Mouse (Mus musculus): ENCODE measurements at regions not wholly inside any gene's neighbourhood (a gene's known extent, or its start where the extent isn't known, plus 50 kb on each side); places are given as distances from the start of the nearest gene placed in this dataset.
A peak's percentile ranks its signal among the peaks of the same experiment; 100 is the strongest.

GRCm38 (mm10) chr3:120123155-120123554 is 338.9 kb upstream of the Ptbp2 start:
- DNase-seq (ENCODE audit: low spot score in 2 of 2), result no peak

DNA sequence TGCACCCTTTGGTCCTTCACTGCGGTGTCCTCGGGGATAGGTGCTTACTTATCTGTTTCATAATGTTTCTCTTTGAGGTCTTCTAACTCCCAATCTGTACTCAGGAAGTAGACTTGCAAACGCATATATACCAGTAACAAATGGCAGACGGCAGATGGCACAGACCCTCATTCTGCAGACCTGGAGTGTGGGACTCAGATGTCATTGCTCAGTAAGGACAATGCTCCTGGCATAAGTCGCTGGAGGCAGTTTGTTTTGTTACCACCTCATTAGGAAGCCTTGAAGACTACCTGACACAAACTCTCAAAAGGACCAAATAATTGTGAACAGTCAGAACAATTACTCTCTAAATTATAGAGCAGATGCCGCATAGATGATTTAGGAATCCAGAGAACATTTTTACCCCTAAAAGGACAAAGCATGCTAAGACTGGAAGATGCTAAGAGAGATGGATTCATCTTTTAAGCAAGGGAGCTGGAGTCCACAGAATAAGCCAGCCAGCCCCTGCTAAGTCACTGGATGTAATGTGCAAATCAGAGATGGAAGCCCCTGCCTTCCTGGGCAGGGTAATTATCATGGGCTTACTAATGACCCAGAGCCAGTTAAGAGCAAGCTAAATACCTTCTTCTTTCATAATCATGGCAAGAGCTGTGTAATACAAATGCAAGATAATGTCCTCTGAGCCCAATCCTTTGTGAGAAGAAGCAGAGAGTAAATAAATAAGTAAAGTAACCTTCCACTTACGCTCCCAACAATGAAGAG is 299.1 kb upstream of the Ptbp2 start:
- DNase-seq (ENCODE audit: low spot score in 2 of 2), result no peak

- no peak for DNase-seq (ENCODE audit: low spot score in 2 of 2)
Observed at GRCm38 (mm10) chr3:120073528-120073927, 289.3 kb upstream of the Ptbp2 start.

DNA sequence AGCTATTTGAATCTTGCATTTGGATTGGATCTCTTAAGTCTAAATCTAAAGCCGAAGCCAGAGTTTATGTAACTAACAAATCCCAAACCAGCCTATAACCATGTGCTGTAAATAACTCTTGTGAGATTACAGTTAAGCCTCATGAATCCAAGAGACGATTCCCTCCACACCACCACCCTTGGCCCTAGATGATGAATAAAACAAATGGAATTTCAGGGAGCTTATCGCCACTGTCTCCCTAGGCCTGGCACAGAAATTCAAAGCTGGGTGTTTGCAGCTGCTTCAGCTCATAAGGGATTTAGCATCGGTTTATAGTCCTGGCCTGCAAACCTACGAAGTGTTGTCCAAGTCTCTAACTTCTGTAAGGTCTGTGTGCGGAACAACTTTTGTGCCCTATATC is 281.4 kb upstream of the Ptbp2 start:
- DNase-seq (ENCODE audit: low spot score in 2 of 2), result no peak

- no peak for DNase-seq (ENCODE audit: low spot score in 2 of 2)
Observed at GRCm38 (mm10) chr3:120064854-120065480, 280.7 kb upstream of the Ptbp2 start.

DNA sequence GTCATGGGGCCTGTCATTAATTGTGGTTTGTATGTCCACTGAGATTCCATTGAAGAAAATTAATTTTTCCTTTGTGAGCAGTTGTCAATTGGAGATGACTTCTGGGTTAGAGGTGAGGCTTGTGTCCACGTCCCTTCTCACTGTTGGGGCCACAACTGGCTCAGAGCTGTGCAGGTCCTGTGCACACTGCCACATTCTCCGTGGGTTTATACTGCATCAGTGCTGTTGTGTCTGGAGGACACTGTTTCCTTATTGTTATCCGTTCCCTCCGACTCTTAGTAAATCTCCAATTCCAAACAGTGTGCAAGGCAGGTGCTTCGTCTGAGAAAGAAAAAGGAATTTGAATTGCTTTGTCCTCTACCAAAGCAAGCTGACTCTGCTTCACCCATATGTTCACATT is 278.0 kb upstream of the Ptbp2 start:
- no peak for DNase-seq (ENCODE audit: low spot score in 2 of 2)

GRCm38 (mm10) chr3:120059959-120060358 is 275.7 kb upstream of the Ptbp2 start:
- DNase-seq (ENCODE audit: low spot score in 2 of 2), result no peak

- no peak for DNase-seq (ENCODE audit: low spot score in 2 of 2)
Observed at GRCm38 (mm10) chr3:120055216-120056154, 271.2 kb upstream of the Ptbp2 start.

DNA sequence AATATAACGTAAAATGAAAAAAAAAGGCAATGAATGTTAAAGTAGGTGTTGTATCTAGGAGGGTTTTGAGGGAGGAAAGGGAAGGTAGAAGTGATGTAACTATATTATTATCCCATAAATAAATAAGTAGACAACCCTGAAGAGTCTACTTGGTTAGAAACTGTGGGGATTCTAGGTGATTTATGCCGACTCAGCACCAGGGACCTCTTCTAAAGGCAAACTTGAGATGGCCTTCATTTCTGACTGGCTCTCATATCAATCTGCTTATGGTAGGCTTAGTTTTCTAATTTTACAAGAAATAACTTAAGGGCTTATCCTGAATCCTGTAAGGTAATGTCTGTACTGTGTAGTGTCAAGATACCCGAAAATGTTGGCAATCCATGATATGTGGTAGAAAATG is 263.0 kb upstream of the Ptbp2 start:
- no peak for DNase-seq (ENCODE audit: low spot score in 2 of 2)

DNA sequence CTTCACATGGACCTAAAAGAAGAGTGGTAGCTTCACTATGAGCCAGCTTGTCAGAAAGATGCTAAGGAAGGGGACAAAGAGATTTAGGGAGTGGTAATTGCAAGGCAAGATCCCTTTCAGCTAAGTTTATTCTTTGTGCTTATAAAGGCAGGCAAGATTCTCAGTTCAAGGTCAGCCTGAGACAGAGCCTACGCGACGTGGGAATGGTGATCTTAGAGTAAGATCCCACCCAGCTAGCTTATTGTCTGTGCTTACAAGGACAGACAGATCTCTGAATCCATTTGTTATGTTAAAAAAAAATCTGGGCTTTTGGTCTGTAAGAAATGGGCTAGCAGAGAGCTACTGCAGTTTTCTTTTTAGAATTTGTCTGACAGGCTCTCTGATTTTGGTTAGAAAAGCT is 253.3 kb upstream of the Ptbp2 start:
- DNase-seq (ENCODE audit: low spot score in 2 of 2), result no peak

- no peak for DNase-seq (ENCODE audit: low spot score in 2 of 2)
Observed at GRCm38 (mm10) chr3:120019826-120020683, 235.8 kb upstream of the Ptbp2 start.

DNA sequence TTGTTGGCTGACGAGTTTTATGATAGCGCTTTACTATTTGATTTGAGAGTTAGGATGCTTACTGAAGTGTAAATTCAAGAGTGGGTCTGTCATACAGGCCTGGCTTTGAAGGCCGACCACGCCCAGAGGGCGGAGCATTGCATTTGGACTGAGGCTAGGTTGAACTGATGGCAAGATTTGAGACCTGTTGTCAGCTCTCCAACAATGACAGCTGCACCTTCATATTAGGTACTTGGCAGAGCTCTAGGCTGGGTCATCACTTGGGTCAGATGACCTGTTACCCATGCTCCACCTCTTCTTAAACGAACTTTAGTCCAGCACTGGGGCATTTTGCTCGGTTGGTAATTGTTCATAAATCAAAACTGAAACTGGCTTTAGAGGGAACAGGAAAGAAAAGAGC is 231.1 kb upstream of the Ptbp2 start:
- DNase-seq (ENCODE audit: low spot score in 2 of 2), result no peak

DNA sequence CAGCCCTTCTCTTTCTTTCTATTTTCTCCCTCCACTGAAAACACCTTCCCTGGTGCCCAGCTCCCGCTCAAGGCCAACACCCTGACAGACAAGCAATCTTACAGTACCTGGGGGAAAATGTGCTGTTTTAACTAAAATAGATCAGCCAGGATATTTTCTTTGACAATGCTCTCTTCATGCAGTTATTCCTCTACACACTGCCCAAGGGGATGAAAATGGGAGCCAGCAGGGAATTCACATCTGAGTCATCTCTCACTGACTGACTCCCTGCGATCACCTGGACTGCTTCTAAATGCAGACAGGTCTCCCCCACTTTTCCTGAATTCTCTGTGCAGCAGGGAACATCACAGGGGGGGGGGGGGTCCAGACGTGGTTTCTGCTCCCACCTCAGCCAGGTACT is 227.6 kb upstream of the Ptbp2 start:
- DNase-seq (ENCODE audit: low spot score in 2 of 2), result no peak

GRCm38 (mm10) chr3:120008110-120008509 is 223.8 kb upstream of the Ptbp2 start:
- no peak for DNase-seq (ENCODE audit: low spot score in 2 of 2)

DNA sequence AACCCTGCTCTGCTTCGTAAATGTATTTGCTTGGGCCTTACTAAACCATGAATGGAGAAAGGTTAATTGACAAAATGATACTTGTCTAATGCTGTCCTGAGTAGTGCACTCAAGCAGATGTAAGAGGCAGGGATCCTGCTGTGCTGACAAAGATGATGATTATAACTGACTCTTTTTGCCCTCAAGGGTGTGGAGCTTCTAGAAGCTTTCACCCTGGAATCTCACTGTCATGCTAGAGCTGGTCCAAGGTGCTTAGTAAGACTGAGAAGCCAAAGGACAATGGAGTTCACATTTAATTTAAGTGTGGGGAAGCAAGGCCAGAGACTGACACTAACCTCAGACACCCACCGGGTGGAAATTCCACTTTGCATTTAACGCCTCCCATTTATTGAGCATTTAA is 220.3 kb upstream of the Ptbp2 start:
- DNase-seq (ENCODE audit: low spot score in 2 of 2), result no peak

- DNase-seq (ENCODE audit: low spot score in 2 of 2), result no peak
Observed at GRCm38 (mm10) chr3:120000281-120000680, 216.0 kb upstream of the Ptbp2 start.

GRCm38 (mm10) chr3:119996258-119996988 is 212.2 kb upstream of the Ptbp2 start:
- no peak for DNase-seq (ENCODE audit: low spot score in 2 of 2)

DNA sequence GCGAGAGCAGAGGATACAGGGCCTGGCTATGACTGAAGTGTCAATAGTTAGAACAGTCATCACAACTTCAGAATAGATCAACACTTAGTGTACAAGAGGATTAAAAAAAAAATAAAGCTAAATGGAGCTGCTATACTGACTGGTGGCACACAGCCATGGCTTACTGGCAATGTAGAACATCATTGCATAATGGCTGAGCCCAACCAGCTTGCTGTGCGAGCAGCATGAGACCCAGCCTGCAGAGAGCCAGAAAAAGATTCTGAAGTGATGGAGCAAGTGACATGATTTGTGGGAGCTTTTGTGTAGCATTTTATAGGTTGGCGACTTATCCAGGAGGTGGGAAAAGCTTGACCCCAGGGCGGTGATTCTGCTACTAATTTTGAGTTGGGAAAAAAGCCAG is 211.5 kb upstream of the Ptbp2 start:
- DNase-seq (ENCODE audit: low spot score in 2 of 2), result peak; percentile 23 to 29

- no peak for DNase-seq (ENCODE audit: low spot score in 2 of 2)
Observed at GRCm38 (mm10) chr3:119987245-119987852, 203.1 kb upstream of the Ptbp2 start.

GRCm38 (mm10) chr3:119977349-119977748 is 193.1 kb upstream of the Ptbp2 start:
- no peak for DNase-seq (ENCODE audit: low spot score in 2 of 2)
